Mouse (Mus musculus): Measurements from ENCODE around the gene Maf. TPM values are rescaled to one million over a fixed set of nuclear protein-coding genes. Genes with fewer than 3 reads are reported as not detected.

Maf gene
- total RNA-seq, 2 experiments from 2014 or later: 25.0 to 27.2 TPM

- peak; percentile 69 for DNase-seq
Observed at GRCm38 (mm10) chr8:115705591-115706110, 1.9 kb downstream of the Maf start.

- no peak for DNase-seq
Observed at GRCm38 (mm10) chr8:115703056-115703455, 4.5 kb downstream of the Maf start.

GRCm38 (mm10) chr8:115701001-115701400 is 6.6 kb downstream of the Maf start:
- DNase-seq: no peak

DNA sequence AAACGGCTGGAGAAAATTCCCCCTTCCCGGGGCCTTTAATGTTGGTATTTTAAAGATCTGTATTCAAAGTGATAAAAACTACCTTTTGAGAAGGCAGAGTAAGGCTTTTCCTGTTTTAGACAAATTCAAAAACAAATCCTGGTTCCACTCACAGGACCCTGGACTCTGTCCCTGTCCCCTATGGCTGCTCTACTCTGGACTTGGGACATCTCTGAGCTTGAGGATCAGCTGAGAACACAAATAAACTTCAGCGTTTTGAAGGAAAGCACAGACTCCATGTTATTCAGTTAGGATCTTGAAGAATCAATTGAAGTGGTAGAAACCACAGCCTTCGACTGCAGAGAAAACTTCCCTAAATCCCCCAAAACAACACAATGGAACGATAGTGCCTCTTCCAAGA is 8.4 kb downstream of the Maf start:
- no peak for DNase-seq

DNA sequence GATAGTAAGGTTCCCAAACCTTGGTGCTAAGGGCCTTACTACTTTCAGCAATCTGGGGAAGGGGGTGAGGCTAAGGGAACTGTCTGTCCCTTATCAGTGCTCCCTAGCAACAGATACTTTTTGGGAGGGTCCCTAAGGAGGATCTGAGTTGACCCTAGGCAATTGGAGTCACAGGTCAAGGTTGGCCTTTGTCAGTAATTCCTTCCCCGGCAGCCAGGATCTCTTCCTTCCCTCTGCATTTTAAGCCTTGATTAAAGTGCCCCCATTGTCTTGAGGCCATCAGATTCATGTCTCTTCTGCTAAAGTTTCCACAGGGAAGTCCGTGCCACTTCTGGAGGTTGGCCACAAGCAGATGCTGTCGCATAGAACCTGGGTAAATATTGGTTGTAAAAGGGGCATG is 10.2 kb downstream of the Maf start:
- DNase-seq: no peak

DNA sequence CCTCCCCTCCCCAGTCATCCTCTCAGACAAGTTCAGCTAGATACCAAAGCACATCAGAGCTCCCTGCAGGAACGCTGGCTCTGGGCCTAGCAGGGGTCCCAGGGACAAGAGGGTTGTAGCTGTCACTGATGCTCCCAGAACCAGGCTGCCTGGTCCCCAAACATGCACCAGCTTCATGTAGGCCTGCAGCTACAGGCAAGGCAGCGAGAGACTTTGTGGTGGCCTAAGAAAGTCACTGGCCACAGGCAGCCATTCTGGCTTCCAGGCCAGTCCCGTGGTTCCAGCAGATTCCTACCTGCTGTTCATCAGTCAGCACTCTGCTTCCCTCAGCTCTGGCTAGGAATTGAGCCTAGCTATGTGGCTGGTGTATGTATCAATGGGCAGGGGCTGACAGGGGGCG is 10.9 kb downstream of the Maf start:
- no peak for DNase-seq

DNA sequence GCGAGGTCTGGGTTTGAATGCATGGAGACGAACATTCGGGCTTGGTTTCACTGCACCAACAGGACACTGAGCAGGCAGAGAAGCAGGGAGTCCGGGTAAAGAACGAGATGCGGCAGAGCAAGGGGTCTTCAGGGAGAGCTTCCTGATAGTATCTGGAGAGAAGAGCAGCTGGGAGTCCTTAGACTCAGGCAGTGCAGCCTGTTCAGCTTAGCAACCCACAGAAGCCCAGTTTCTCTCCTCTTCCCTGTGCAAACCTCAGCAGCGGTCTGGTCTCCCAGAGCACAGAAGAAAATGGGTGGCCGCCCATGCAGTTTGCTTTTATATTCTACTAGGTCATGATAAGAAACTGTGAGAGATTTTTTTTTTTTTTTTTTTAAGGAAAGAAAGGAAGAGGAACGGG is 20.2 kb downstream of the Maf start:
- no peak for DNase-seq

GRCm38 (mm10) chr8:115683309-115683708 is 24.3 kb downstream of the Maf start:
- no peak for DNase-seq

GRCm38 (mm10) chr8:115679539-115679938 is 28.1 kb downstream of the Maf start:
- no peak for DNase-seq

GRCm38 (mm10) chr8:115664866-115665265 is 42.7 kb downstream of the Maf start:
- no peak for DNase-seq

GRCm38 (mm10) chr8:115650110-115650521 is 57.5 kb downstream of the Maf start:
- peak; percentile 21 for DNase-seq

GRCm38 (mm10) chr8:115645139-115645538 is 62.5 kb downstream of the Maf start:
- no peak for DNase-seq

DNA sequence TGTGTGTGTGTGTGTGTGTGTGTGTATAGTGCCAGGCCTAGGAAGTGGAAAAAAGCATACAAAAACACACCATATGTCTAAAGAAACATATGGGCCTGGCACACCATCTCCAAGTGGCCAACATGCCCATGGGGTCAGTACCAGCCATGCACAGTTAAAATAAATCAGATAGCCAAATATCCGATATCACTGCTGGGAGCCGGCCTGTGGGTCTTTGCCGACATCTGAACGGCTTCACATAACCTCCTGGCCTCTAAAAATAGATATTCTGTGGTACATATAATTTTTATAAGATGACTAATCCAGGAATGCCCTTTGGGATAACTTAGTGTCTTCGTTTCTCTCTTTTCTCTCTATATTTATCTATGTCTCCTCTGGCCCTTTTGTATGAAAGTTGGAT is 65.7 kb downstream of the Maf start:
- no peak for DNase-seq

DNA sequence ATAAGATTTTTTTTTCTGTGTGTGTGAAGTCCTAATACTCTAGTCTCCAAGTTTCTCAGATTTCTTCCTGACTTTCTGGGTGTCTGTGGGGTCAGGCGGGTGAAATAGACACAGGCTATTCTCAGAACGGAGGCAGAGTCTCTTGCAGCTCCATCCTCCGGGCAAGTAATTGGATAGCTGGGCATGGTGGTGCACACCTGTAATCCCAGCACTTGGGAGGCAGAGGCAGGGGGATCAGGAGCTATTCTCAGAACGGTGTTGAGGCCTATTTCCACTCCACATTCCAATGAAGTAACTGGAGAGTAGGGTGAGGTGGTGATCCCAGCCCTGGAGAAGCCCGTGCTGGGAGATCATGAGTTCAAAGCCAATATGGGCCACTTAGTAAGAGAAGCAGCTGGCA is 67.6 kb downstream of the Maf start:
- DNase-seq: no peak

GRCm38 (mm10) chr8:115636751-115637150 is 70.8 kb downstream of the Maf start:
- DNase-seq: no peak
